Mouse (Mus musculus): ENCODE measurements around the gene Nol6. TPM values are rescaled to one million over a fixed set of nuclear protein-coding genes. Genes with fewer than 3 reads are reported as not detected.

Nol6 gene
- total RNA-seq (2015) (20.3 and 22.8 TPM in 2 replicates), total RNA-seq (2017) (20.5 and 22.4 TPM in 2 replicates)

DNA sequence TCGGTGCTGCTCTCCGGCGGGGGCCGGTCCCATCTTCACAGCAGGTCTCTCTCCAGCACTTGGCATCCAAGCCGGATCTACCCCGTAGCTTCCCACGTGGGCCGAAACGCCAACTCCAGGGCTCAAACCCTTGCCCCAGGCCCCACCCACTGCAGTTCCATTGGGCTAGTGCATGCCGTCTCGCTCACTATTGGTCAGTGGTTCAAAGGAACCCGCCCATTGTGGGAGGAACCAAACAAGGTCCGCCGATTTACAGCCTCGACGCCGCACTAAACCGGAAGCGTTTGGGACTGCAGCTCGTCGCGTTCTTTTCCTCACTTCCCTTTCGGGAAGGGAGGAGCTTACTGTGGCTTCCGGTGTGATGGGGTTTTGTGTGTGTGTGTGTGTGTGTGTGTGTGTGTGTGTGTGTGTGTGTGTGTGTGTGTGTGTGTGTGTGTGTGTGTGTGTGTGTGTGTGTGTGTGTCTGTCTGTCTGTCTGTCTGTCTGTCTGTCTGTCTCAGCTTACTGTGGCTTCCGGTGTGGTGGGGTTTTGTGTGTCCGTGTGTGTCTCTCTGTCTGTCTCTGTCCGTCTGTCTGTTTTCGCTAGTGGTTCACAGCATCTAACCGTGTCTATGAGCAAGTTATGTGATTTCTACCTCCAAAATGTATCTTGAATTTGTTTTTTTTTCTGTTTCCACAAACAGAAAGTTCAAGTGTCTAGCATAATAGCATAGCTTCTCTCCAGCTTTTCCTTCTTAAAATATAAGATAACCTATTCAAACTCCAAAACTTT is at the start of gene Nol6:
Gene Nol6 (minus strand): TSS at position 276 of the 772 bp plus-strand sequence.
- ATAC-seq (replicated peaks; ENCODE audit: poor library complexity): peak; percentile 99

- no peak for ATAC-seq (replicated peaks; ENCODE audit: poor library complexity)
Measured at GRCm38 (mm10) chr4:41170970-41171369, 46.7 kb upstream of the Nol6 start.

DNA sequence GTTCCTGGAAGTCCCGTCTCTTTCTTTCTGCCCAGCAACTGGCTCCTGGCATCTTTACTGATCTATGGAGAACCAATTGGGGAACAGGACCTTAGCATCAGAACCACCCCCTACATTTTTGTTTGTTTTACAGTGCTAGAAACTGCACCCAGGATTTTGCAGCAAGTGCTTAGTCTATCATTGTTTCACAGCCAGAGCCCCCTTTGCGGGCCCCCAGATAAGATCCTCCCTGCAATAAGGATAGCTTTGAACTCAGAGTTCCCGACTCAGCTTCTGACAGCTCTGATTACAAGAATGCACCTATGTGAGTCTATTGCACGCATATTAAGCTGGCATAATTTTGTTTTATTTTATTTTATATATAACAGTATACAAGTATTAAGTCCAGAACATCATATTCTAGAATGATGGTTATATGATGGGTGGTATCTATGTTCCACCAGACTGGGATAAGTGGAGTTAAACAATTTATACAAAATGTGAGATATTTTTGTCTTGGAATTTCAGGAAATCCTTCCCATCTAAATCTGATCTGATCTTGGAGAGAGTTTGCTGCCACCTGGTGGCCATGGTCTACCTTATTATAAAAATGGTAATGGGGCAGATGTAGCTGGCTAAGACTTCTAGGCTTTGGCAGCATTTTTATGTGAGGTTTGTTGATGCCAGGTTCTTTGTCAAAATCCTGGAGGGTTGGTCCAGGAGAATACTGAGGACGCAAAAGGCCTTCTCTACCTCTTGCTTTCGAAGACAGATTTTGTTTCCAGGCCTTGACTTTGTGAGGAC is 41.6 kb upstream of the Nol6 start:
- peak; percentile 48; the same call in 1 of the 2 replicates for ATAC-seq (replicated peaks; ENCODE audit: poor library complexity)

GRCm38 (mm10) chr4:41164974-41165373 is 40.7 kb upstream of the Nol6 start:
- no peak for ATAC-seq (replicated peaks; ENCODE audit: poor library complexity)

- ATAC-seq (replicated peaks; ENCODE audit: poor library complexity): peak; percentile 23; the same call in 1 of the 2 replicates
Measured at GRCm38 (mm10) chr4:41161232-41161631, 37.0 kb upstream of the Nol6 start.

DNA sequence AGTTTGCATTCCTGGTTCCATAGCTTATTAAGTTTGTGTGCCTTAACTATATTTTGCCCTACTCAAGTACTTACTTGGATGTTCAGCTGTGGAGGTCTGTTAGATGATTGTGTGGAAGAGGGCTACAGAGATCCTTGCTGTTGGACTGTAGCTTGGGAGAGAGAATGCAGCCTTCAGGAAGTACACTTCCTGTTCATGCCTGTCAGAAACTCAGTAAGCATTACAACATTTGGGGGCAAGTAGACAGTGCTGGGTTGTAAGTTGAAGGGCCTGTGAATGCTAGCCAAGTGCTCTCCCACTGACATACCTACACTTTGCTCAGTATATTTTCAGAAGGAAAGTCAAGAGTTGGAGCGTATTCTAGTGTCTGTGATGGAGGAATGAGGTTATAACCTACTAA is 34.0 kb upstream of the Nol6 start:
- ATAC-seq (replicated peaks; ENCODE audit: poor library complexity): peak; percentile 59; the same call in 1 of the 2 replicates

DNA sequence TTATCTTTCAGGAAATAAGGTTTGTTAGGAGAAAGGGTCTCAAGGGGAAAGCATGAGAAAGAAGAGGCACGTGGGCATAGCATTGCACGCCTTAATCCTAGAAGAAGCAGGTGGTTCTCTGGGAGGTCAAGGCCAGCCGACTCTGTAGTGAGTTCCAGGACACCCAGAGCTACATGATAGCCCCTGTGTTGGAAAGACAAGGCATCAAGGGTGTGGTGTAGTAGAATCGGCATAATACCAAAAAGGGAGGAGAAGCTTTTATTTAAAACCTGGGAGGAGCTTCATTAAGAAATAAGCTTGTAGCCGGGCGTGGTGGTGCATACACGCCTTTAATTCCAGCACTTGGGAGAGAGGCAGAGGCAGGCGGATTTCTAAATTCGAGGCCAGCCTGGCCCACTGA is 32.7 kb upstream of the Nol6 start:
- peak; percentile 63 for ATAC-seq (replicated peaks; ENCODE audit: poor library complexity)

- no peak; the same call in 1 of the 2 replicates for ATAC-seq (replicated peaks; ENCODE audit: poor library complexity)
Measured at GRCm38 (mm10) chr4:41153146-41153545, 28.9 kb upstream of the Nol6 start.

DNA sequence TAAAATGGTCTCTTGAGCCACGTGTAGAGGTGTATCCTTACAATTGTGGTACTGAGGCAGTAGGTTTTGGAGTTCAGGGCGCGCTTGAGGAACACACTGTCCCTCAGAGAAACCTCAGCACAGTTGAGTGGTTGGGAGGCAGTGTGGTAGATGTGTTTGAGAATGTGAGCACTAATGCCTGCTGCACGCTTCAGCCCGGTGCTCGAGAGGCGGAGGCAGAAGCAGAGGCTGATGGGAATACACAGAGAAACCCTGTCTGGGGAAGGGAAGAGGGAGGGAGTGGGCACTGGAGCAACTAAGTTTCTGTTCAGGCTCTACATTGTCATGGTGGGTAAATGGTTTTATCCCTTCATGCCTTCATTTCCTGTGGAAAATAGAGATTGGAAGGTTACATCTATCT is 26.9 kb upstream of the Nol6 start:
- ATAC-seq (replicated peaks; ENCODE audit: poor library complexity): no peak

DNA sequence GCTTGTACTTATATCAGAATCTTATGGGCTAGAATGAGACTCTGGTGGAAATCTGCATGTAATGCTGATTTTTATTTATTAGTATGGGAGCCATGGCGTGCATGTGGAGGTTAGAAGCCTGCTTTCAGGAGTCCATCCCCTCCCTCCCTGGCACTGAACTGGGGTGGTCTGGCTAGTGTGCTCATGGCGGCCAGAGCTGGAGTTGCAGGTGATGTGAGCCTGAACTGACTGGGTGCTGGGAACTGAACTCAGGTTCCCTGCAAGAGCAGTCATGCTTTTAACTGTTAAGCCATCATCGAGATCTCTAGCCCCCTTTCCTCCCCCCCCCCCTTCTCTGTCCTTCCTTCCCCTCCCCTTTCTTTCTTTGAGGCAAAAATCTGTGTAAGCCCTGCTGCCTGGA is 25.6 kb upstream of the Nol6 start:
- no peak for ATAC-seq (replicated peaks; ENCODE audit: poor library complexity)

DNA sequence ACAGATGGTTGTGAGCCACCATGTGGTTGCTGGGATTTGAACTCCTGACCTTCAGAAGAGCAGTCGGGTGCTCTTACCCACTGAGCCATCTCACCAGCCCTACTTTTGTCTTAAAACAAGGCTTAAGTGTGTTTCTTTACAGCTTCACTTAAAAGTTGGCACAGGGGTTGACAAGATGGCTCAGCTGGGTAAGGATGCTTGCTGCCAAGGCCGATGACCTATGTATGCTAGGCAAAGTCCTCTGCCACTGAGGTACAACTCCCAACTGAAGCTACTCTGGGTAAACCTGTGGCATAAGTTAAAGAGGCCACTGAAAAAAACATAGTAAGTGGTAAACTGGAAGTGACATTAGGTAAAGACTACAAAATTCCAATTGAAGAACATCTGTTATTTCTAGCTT is 18.3 kb upstream of the Nol6 start:
- ATAC-seq (replicated peaks; ENCODE audit: poor library complexity): no peak

GRCm38 (mm10) chr4:41140174-41140875 is 16.1 kb upstream of the Nol6 start:
- ATAC-seq (replicated peaks; ENCODE audit: poor library complexity): no peak

DNA sequence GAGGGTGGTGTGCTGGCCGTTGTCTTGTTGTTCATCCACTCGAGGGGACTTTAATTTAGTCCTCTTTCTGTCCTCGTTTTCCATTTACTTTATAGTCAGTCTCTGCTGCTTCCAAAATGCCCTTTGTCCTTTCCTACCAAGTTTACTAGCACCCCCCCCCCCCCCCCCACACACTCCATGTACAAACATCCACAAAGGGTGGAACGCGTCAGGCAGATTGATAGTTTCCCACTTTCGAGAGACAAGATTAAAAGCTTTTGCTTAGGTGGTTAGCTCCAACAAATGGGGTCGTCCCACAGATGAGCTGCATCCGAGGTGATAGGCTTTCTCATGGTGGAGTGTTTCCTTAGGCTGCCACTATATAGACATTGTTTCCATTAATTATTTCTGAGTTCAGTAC is 12.6 kb upstream of the Nol6 start:
- no peak for ATAC-seq (replicated peaks; ENCODE audit: poor library complexity)

GRCm38 (mm10) chr4:41136454-41136805 is 12.2 kb upstream of the Nol6 start:
- ATAC-seq (replicated peaks; ENCODE audit: poor library complexity): no peak

DNA sequence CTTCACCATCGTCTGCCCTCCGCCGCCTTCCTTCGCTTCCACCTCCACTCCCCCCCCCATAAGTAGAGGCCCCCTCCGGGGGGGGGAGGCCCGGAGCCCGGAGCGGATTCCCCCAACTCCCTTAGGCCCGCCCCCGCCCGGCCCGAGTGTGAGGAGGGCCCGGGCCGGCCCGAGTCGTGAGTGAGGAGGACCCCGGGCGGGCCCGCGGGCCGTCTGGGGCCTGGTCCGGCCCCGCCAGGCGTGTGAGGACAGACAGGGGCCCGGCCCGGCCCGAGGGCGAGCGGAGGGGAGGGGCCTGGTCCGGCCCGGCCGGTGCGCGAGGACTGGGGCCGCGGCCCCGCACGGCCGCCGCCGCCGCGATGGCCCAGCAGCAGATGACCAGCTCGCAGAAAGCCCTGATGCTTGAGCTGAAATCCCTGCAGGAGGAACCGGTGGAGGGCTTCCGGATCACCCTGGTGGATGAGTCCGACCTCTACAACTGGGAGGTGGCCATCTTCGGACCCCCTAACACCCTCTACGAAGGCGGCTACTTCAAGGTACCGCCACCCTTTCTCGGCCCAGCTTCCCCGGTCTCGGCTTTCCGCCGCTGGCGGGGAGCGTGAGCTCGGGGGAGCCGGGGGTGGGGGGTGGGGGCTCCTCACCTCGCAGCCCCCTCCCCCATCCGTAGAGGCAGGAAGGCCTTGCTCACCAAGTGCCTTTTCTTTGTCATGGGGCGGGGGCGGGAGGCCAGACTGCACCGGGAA is 11.6 kb upstream of the Nol6 start, which contains the start of gene Ube2r2:
Gene Ube2r2 (plus strand): TSS at position 33 of the 743 bp plus-strand sequence.
- peak; percentile 12; the same call in 1 of the 2 replicates for ATAC-seq (replicated peaks; ENCODE audit: poor library complexity)

GRCm38 (mm10) chr4:41134935-41135710 is 10.9 kb upstream of the Nol6 start:
- peak; percentile 63 for ATAC-seq (replicated peaks; ENCODE audit: poor library complexity)

DNA sequence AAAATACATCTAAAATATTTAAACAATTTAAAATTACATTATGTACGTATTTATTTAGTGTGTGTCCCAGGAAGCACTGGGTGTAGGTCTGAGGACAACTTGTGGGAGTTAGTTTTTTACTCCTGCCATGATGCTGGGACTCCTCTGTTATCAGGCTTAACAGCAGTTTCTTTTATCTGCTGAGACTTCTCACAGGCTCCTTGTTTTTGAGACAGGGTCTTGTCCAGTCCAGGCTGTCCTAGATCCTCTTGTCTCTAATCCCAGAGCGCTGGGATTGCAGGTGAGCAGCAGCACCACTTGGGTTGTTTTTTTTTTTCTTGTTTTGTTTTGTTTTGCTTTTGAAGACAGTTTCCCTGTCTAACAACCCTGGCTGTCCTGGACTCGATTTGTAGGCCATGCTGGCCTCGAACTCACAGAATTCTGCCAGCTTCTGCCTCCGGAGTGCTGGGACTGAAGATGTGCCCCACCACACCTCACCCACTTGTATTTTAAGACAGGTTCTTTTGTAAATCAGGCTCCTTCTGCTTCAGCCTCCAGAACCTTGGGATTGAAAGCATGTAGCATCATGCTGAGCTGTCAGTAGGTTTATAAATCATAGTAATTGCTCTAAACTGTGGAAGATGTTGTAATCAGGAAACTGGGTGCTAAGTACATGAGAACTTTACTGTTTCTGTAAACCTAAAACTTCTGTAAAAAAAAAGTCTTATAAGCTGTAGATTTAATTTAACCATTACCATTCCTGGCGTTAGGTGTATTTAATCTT is 9.5 kb upstream of the Nol6 start:
- no peak for ATAC-seq (replicated peaks; ENCODE audit: poor library complexity)

- no peak for ATAC-seq (replicated peaks; ENCODE audit: poor library complexity)
Measured at GRCm38 (mm10) chr4:41132471-41132870, 8.2 kb upstream of the Nol6 start.

- ATAC-seq (replicated peaks; ENCODE audit: poor library complexity): peak; percentile 65
Measured at GRCm38 (mm10) chr4:41129836-41130235, 5.6 kb upstream of the Nol6 start.

All from megakaryocyte progenitor cell, adult 5-6 weeks (primary cell).